20 mouse cellular contexts compared by ENCODE assay signal in genomic region chr8:54596051-54596450, GRCm38 (mm10). TPM values are rescaled to one million over a fixed set of nuclear protein-coding genes. Genes with fewer than 3 reads are reported as not detected.
"Had no signal": no experiment of that assay in that cellular context is flagged by ENCODE, and none has a peak within 500 bp of the region (broad histone marks: within the 10 kb centered on the region; RNA-seq: fewer than 3 reads in every experiment).

No protein-coding gene starts in this region.

- DNase-seq: kidney, adult 8-10 months; kidney, postnatal 36 days; liver; liver, embryonic 13.5 days; liver, postnatal 0 days; lung, postnatal 14 days; retina, postnatal 1 day; right cerebral cortex, postnatal 4 days; spleen, adult 18-20 months; thymus, adult 18-20 months; thymus, postnatal 14 days had no signal

- H3K9ac ChIP-seq: limb, embryonic 12.5 days; liver, embryonic 13.5 days; liver, postnatal 0 days; lung, embryonic 15.5 days; midbrain, embryonic 12.5 days had no signal

- H3K27me3 ChIP-seq: limb, embryonic 12.5 days; liver, embryonic 13.5 days; lung, embryonic 15.5 days; midbrain, embryonic 12.5 days had no signal

- H3K4me3 ChIP-seq: limb, embryonic 12.5 days; liver, embryonic 13.5 days; lung, embryonic 15.5 days; midbrain, embryonic 12.5 days had no signal

- H3K9me3 ChIP-seq: limb, embryonic 12.5 days; liver, embryonic 13.5 days; lung, embryonic 15.5 days; midbrain, embryonic 12.5 days had no signal

- H3K4me2 ChIP-seq: limb, embryonic 12.5 days; liver, embryonic 13.5 days; lung, embryonic 15.5 days; midbrain, embryonic 12.5 days had no signal

- ATAC-seq: liver, postnatal 0 days had no signal

- H3K27ac ChIP-seq: kidney, postnatal 0 days; limb, embryonic 12.5 days; liver, embryonic 13.5 days; lung, embryonic 15.5 days; macrophage; midbrain, embryonic 12.5 days had no signal

- H3K36me3 ChIP-seq: limb, embryonic 12.5 days; liver, embryonic 13.5 days; lung, embryonic 15.5 days; midbrain, embryonic 12.5 days had no signal

RNA-seq across cellular contexts. Expression of gene Spata4, which starts 4.5 kb away (rescaled TPM):
- total RNA-seq: layer of hippocampus, adult 18-20 months; megakaryocyte-erythroid progenitor cell, adult 5-6 weeks had no signal
- polyA plus RNA-seq: kidney, postnatal 0 days; limb, embryonic 12.5 days; liver, embryonic 13.5 days; liver, postnatal 0 days; lung, embryonic 15.5 days; macrophage; midbrain, embryonic 12.5 days; stomach, embryonic 14.5 days; urinary bladder, adult 2 months had no signal
